Mouse (Mus musculus): ENCODE results near the gene Fhod1. TPM values are rescaled to one million over a fixed set of nuclear protein-coding genes. Genes with fewer than 3 reads are reported as not detected.

The Fhod1 gene
- polyA plus RNA-seq, 1 experiment from 2014 or later = 2.1 TPM

DNA sequence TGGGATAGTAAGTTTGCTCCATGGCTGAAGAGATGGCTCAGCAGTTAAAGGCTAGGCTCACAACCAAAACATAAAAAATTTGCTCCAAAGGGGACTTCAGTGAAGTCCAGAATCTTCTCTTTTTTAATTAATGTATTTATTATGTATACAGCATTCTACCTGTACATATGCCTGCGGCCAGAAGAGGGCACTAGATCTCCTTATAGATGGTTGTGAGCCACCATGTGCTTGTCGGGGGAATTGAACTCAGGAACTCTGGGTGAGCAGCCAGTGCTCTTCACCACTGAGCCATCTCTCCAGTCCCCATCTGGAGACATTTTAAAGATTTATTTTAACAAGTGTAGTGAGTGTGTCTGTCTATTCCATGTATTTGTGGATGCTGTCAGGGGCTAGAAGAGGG lies 19.4 kb upstream of the Fhod1 start:
- no peak overlapping the region for H3K27ac ChIP-seq
- no peak overlapping the region for H3K4me3 ChIP-seq
- H3K4me1 ChIP-seq = peaks cover 3% of the 10 kb centered on the region; the same call in 1 of the 2 replicates
- WGBS = 72% methylated on average over 2 of the region's 2 CpGs
- H3K27me3 ChIP-seq = no peaks in the 10 kb centered on the region
- no peaks in the 10 kb centered on the region; the same call in 1 of the 2 replicates for H3K9me3 ChIP-seq
- no peak for ATAC-seq (ENCODE audit: low FRiP score, low read depth)
- H3K9ac ChIP-seq = no peak overlapping the region
- H3K36me3 ChIP-seq = peaks cover 50% of the 10 kb centered on the region
- no peak overlapping the region for H3K4me2 ChIP-seq (replicated peaks)

DNA sequence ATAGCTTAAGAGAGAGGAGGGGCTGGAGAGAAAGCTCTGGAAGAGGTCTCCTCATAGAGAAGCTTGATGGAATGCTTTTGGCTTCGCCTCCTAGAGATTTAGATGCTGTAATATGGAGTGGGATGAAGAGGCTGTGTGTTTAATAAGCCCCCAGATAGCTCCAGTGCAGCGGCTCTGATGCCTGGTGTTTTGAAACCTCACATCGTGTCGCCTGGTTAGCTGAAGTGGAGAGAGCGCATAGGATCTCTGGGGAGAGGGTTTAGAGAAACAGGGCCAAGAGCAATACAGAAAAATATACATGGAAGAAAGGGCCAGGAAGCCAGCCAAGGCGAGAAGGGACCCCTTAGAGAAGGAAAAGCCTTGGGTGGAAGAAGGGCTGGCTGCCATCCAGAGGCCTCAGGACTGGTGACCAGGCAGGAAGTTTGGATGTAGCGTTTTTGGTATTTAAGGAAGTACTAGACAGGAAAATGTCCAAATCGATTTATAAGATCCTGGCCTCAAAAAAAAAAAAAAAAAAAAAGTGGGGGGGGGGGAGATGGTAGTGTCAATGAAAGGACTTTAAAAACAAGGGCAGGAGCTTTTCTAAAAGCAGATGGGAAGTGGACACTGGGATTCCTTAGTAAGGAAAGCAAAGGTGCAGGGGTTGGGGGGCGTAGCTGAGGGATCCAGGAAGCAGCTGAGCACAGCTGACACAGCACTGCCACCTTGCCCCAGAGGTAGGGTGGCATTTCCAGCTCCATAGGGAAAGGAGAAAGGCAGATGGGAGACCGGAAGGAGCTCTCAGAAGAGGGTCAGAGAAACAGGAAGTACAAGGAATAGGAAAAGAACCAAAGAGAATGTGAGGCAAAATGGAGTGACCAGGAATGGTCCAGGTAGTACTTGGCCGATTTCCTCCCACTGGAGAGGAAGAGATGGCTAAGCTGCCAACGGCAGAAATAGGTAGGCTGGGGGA lies 14.3 kb upstream of the Fhod1 start:
- Histone ChIP-seq H3K36me3 (peaks cover 50% of the 10 kb centered on the region), H3K4me2 (replicated peaks) (no peak overlapping the region), H3K4me1 (peaks cover 15% of the 10 kb centered on the region; the same call in 1 of the 2 replicates), H3K4me3 (no peak overlapping the region), H3K9ac (0 out of 2 replicates have a peak overlapping the region, but pooled peaks have one; percentile 1), H3K9me3 (no peaks in the 10 kb centered on the region; the same call in 1 of the 2 replicates), H3K27me3 (no peaks in the 10 kb centered on the region), H3K27ac (no peak overlapping the region)
- 71% methylated on average over 12 of the region's 12 CpGs for WGBS
- ATAC-seq (ENCODE audit: low FRiP score, low read depth) = peak; percentile 69; the same call in 1 of the 2 replicates

DNA sequence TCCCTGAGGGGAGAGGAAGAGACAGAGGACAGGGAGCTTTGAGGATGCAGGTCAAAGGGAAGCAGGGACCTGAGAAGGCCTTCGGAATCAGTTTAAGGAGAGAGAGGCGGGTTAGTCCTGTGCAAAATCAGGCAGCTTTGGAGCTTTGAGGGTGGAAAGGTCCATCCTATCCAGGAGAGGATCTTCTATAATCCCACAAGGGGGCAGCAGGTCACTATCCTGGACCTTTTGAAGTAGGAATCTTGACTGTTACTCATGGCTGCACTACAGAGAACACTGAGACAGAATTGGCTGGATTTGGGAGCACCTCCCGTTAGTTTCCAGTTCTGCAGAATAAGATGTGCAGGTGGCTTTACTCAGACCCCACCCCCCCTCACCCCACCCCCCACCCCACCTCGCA lies 11.9 kb upstream of the Fhod1 start:
- Histone ChIP-seq H3K27ac (no peak overlapping the region), H3K9ac (no peak overlapping the region)
- 49% methylated on average over 4 of the region's 4 CpGs for WGBS

DNA sequence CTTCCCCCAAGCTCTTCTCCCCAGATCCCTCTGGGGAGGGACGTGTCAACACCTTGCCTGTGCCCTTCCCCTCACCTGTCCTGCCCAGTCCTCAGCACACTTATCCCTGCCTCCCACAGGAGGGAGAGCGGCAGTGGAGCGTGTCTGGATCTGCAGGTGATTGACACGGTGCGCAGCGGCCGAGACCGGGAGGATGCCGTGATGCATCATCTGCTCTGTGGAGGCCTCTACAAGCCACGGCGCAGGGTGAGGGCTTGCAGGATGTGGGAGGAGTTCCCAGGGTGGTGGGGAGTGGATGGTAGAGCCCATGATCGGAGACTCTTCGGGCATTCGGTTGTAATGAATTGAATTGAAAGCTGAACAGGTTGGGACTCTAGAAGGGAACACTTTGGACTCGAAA lies 11.5 kb upstream of the Fhod1 start:
- Histone ChIP-seq H3K4me1 (peaks cover 25% of the 10 kb centered on the region), H3K9ac (no peak overlapping the region), H3K4me3 (no peak overlapping the region), H3K27ac (no peak overlapping the region), H3K4me2 (replicated peaks) (no peak overlapping the region), H3K27me3 (no peaks in the 10 kb centered on the region), H3K9me3 (no peaks in the 10 kb centered on the region), H3K36me3 (peaks cover 48% of the 10 kb centered on the region)
- 81% methylated on average over 15 of the region's 15 CpGs for WGBS
- no peak for ATAC-seq (ENCODE audit: low FRiP score, low read depth)

More for the DNA sequence above, 11.9 kb upstream of the Fhod1 start:
- Histone ChIP-seq H3K36me3 (peaks cover 52% of the 10 kb centered on the region), H3K9me3 (no peaks in the 10 kb centered on the region), H3K4me1 (peaks cover 22% of the 10 kb centered on the region), H3K4me2 (replicated peaks) (no peak overlapping the region), H3K27me3 (no peaks in the 10 kb centered on the region), H3K4me3 (no peak overlapping the region)
- no peak for ATAC-seq (ENCODE audit: low FRiP score, low read depth)

DNA sequence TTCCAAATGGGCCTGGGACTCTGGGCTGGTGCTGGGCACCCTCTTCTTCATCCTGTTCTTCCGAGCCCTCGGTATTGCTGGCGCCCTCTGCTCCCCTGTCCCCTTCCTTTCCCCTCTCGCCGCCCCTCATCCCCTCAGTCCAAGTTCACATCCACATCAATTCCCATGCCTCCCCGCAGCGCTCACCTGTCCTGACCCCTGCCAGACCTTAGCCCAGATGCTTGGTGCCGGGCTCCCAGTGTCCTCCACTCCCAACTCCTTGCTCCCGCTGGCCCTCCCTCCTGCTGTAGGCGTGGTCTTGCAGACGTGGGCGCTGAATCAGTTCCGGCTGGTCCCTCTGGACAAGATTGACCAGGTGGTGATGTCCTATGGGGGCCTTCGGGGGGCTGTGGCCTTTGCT lies 8.9 kb upstream of the Fhod1 start:
- Histone ChIP-seq H3K9ac (no peak overlapping the region), H3K36me3 (peaks cover 37% of the 10 kb centered on the region), H3K27me3 (no peaks in the 10 kb centered on the region), H3K27ac (no peak overlapping the region), H3K9me3 (no peaks in the 10 kb centered on the region), H3K4me1 (peaks cover 31% of the 10 kb centered on the region), H3K4me2 (replicated peaks) (no peak overlapping the region), H3K4me3 (no peak overlapping the region)
- ATAC-seq (ENCODE audit: low FRiP score, low read depth) = no peak
- 88% methylated on average over 14 of the region's 14 CpGs for WGBS

DNA sequence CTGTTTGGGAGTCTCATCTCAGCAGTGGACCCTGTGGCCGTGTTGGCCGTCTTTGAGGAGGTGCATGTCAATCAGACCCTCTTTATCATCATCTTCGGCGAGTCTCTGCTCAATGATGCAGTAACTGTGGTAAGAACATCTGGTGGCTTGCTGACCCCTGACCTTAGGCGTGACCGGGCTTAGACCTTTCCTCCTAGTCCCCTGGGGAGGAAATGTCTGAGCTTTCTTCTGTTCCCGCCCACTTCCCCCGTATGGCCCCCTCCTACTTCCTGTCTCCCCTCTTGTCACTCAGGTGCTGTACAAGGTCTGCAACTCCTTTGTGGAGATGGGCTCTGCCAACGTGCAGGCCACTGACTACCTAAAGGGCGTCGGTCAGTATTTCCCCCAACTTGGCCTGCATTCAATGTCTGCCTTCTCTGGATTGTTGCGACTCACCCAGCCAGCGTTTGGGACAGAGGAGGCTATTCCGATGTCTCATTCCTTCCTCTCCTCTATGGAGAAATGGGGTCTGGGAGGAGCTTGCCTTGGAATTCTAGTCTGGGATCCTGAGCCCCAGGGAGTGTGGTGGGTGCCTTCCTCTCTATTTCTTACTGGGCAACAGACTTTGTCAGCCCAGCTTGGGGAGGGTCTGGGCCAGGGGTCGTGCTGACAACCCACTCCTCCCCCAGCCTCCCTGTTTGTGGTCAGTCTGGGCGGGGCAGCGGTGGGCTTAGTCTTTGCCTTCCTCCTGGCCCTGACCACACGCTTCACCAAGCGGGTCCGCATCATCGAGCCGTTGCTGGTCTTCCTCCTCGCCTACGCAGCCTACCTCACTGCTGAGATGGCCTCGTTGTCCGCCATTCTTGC lies 7.6 kb upstream of the Fhod1 start:
- peaks cover 37% of the 10 kb centered on the region for H3K4me1 ChIP-seq
- no peaks in the 10 kb centered on the region for H3K9me3 ChIP-seq
- no peaks in the 10 kb centered on the region for H3K27me3 ChIP-seq
- H3K9ac ChIP-seq = no peak overlapping the region
- ATAC-seq (ENCODE audit: low FRiP score, low read depth) = no peak
- H3K4me3 ChIP-seq = no peak overlapping the region
- no peak overlapping the region for H3K27ac ChIP-seq
- H3K4me2 ChIP-seq (replicated peaks) = no peak overlapping the region
- H3K36me3 ChIP-seq = peaks cover 37% of the 10 kb centered on the region
- WGBS = 59% methylated on average over 26 of the region's 26 CpGs

DNA sequence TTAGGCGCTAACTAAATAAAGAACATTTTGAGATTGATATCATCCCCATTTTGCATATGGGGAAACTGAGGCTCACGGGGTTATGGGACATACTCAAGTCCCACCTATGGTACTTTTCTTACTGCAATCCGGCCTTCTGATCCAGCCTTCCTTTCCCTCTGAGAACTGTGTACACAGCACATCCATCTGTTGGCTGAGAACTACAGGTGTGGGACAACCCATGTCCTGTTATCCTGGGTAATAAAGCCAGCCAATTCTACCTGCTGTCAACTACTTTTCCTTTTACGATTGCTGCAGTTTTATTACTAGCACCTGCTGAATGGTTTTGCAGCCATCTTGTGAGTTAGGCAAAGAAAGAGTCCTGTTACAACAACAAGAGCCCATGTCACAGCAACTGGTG lies 6.8 kb upstream of the Fhod1 start:
- Histone ChIP-seq H3K9ac (no peak overlapping the region), H3K4me2 (replicated peaks) (no peak overlapping the region), H3K4me1 (peaks cover 46% of the 10 kb centered on the region), H3K4me3 (no peak overlapping the region), H3K27ac (no peak overlapping the region), H3K27me3 (peaks cover 3% of the 10 kb centered on the region; the same call in 1 of the 2 replicates), H3K36me3 (peaks cover 37% of the 10 kb centered on the region), H3K9me3 (no peaks in the 10 kb centered on the region)
- ATAC-seq (ENCODE audit: low FRiP score, low read depth) = no peak
- 66% methylated on average over 4 of the region's 4 CpGs for WGBS

DNA sequence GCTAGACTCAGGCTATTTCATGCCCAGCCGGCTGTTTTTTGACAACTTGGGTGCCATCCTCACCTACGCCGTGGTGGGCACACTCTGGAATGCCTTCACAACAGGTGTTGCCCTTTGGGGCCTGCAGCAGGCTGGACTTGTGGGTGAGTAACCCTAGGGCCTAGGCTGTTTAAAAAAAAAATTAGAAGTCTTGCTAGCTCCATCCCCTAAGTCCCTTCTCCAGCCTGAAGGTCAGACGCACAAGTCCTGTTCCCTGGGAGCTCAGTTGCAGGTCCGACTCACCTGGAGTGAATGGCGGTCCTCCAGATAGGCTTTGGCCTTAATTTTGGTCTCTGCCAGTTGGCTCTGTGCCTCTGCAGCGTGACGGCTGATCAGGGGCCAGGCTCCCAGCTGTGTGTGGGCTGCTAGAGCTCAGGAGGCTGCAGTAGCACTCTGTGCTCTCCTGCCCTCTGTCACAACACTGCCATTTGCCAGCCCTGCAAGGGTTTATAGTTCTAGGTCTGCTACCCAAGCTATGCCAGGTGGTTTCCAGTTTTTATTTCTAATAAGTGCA lies 5.9 kb upstream of the Fhod1 start:
- Histone ChIP-seq H3K27me3 (peaks cover 3% of the 10 kb centered on the region; the same call in 1 of the 2 replicates), H3K4me2 (replicated peaks) (no peak overlapping the region), H3K9me3 (no peaks in the 10 kb centered on the region), H3K4me3 (no peak overlapping the region), H3K27ac (0 out of 2 replicates have a peak overlapping the region, but pooled peaks have one; percentile 15), H3K36me3 (peaks cover 30% of the 10 kb centered on the region), H3K9ac (0 out of 2 replicates have a peak overlapping the region, but pooled peaks have one; percentile 2), H3K4me1 (peaks cover 39% of the 10 kb centered on the region)
- whole genome bisulfite sequencing = 72% methylated on average over 8 of the region's 8 CpGs
- no peak for ATAC-seq (ENCODE audit: low FRiP score, low read depth)

DNA sequence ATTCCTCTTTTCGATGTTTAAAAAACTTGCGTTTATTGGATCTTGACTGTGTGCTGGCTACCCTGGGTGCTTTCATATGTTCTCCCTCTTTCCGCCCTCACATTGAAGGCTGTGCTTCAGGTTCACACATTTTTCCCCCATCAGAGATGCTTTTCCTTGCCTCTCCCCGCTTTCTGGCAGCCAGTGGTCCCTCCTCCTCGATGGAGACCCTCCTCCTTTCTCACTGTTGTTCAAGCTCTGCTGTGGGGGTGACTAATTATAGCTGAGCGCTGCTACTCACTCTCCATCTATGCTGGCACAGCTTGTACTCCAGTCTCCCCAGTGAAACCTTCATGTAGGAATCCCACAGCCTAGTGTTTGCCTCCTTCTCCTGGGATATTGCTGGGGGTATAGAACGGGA lies 2.4 kb upstream of the Fhod1 start:
- peak overlapping the region; percentile 96 for H3K4me2 ChIP-seq (replicated peaks)
- peaks cover under 1% of the 10 kb centered on the region; the same call in 1 of the 2 replicates for H3K36me3 ChIP-seq
- no peaks in the 10 kb centered on the region for H3K9me3 ChIP-seq
- 28% methylated on average over 7 of the region's 7 CpGs for WGBS
- H3K4me3 ChIP-seq = peak overlapping the region; percentile 74
- H3K27ac ChIP-seq = no peak overlapping the region
- H3K27me3 ChIP-seq = peaks cover 3% of the 10 kb centered on the region; the same call in 1 of the 2 replicates
- no peak for ATAC-seq (ENCODE audit: low FRiP score, low read depth)
- peak overlapping the region; percentile 87; the same call in 1 of the 2 replicates for H3K9ac ChIP-seq
- H3K4me1 ChIP-seq = peaks cover 53% of the 10 kb centered on the region

DNA sequence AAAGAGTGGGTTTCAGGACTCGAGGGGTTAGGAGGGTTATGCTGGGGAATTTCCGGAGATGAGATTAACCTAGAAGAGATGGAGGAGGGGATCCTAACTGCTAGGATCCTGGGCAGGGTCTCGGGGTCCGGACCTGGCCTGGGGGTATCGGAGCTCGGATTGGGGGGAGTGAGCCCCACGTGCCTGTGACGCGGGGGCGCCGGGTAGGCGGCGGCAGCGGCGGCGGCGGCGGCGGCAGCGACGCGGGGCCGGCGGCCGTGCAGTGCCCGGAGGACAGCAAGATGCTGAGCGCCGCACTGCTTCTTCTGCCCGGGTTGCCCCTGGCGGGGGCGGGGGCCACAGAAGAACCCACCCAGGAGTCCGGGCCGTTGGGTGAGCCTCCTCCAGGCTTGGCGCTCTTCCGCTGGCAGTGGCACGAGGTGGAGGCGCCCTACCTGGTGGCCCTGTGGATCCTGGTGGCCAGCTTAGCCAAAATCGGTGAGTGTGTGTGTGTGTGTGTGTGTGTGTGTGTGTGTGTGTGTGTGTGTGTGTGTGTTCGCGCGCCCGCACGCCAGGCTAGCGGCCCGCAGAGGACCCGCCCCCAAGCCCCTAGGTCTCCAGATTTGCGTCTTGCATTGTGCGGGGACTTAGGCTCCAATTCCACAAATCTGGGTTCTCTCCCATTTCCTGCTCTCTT lies 1.5 kb upstream of the Fhod1 start:
- Histone ChIP-seq H3K36me3 (no peaks in the 10 kb centered on the region), H3K4me3 (peak overlapping the region; percentile 74), H3K4me1 (peaks cover 52% of the 10 kb centered on the region), H3K9ac (peak overlapping the region; percentile 87), H3K27me3 (peaks cover 3% of the 10 kb centered on the region; the same call in 1 of the 2 replicates), H3K4me2 (replicated peaks) (peak overlapping the region; percentile 96), H3K27ac (peak overlapping the region; percentile 76), H3K9me3 (no peaks in the 10 kb centered on the region)
- ATAC-seq (ENCODE audit: low FRiP score, low read depth) = peak; percentile 6; the same call in 1 of the 2 replicates
- 1% methylated on average over 38 of the region's 48 CpGs for WGBS

DNA sequence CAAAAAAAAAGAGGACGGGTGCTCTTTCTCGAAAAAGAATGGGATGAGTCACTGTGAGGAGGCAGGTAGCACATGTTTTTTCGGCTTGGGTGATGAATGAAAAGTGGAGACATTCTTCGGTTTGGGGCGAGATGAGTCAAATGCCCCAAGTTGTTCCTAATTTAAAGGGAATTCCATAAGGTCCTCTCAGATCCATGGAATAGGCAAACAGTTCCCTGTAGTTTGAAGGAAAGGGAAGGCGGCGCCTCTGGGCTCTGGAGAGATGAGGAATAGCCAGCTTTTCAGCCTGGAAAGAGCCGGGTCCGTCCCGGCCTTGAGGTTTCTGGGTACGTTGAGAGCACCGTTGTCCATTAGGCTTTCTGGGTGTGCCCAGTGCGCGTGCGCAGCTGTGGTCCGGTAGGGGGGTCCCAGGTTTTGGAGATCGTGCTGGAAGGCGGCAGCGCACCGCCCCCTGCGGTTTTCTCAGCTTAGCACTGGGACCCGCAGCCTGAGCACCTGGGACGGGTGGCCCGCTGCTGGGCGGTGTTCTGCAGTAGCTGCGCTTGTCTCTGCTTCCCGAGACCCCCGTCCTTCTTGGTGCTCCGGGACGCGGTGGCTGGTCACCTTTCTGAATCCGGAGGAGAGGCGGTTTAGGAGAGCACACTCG lies 820 bp upstream of the Fhod1 start, which contains the start of gene Slc9a5:
TSS of gene Slc9a5 (plus strand) at position 394 of the 646 bp plus-strand sequence.
- Histone ChIP-seq H3K4me2 (replicated peaks) (peak within 1 kb of the TSS; percentile 96), H3K36me3 (no peaks in the 10 kb centered on the region), H3K27ac (peak within 1 kb of the TSS; percentile 83), H3K4me3 (peak within 1 kb of the TSS; percentile 74), H3K9ac (peak within 1 kb of the TSS; percentile 87), H3K27me3 (peaks cover 3% of the 10 kb centered on the region; the same call in 1 of the 2 replicates), H3K4me1 (peaks cover 46% of the 10 kb centered on the region), H3K9me3 (no peaks in the 10 kb centered on the region)
- peak; percentile 7; the same call in 1 of the 2 replicates for ATAC-seq (ENCODE audit: low FRiP score, low read depth)
- under 1% methylated on average over 34 of the region's 34 CpGs for WGBS
